ENCODE assay signal across 15 mouse cellular contexts in the genomic region with DNA sequence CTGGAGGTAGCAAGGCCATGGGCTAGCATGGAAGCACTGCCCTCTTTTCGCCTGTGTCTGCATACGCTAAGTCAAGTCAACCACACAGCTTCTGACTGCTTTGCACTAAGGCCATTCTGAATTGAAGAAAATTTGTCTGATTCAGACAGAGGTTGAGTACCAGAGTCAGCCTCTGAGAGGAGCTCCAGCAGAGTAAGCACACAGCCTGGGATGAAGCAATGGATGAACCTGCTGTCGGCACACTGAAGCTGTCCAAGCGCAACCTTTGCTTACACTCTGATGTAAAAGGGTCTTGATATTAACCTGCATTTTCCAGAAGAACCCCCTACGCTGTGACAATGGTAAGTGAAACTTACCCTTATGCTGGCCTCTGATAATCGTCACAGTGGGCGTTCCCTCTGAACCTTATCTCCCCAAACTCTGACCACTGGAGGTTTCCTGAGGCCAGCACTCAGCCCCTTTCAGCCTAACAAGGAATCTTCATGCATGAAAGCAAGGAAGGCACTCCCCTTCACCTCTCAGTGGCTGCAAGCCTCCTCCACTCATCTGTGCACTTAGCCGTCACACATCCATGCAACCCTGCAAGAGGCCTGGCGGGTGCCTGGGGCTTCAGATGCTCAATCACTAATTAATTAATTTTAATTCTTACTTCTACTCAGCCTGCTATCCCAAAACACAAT. TPM values are rescaled to one million over a fixed set of nuclear protein-coding genes. Genes with fewer than 3 reads are reported as not detected.
DNase-seq lines count a peak whose midpoint lies in the region; ATAC-seq and TF ChIP-seq lines count a peak whose summit lies in the region.
"Had no signal": no experiment of that assay in that cellular context is flagged by ENCODE, and none has a peak within 500 bp of the region (broad histone marks: within the 10 kb centered on the region; RNA-seq: fewer than 3 reads in every experiment).

No protein-coding gene starts in this region.

- ATAC-seq in heart, embryonic 14.5 days (ENCODE audit: insufficient number of reproducible peaks, insufficient read depth, low FRiP score, low read depth), result no peak; the same call in 1 of the 2 replicates
- ATAC-seq in midbrain, embryonic 13.5 days, result peak; percentile 60; the same call in 1 of the 2 replicates
- ATAC-seq in midbrain, embryonic 11.5 days (ENCODE audit: low FRiP score), result no peak
- peak; percentile 60; the same call in 1 of the 2 replicates for ATAC-seq in hindbrain, embryonic 16.5 days
- ATAC-seq in neural tube, embryonic 15.5 days (ENCODE audit: low FRiP score), result peak; percentile 14; the same call in 1 of the 2 replicates

- 46% methylated on average over 9 of the region's 9 CpGs for WGBS in heart, embryonic 14.5 days
- 67% methylated on average over 9 of the region's 9 CpGs for WGBS in heart, adult 2 months
- WGBS in midbrain, embryonic 13.5 days, result 72% methylated on average over 9 of the region's 9 CpGs
- WGBS in midbrain, embryonic 11.5 days, result 70% methylated on average over 9 of the region's 9 CpGs
- WGBS in hindbrain, embryonic 16.5 days, result 72% methylated on average over 9 of the region's 9 CpGs
- WGBS in neural tube, embryonic 15.5 days, result 78% methylated on average over 9 of the region's 9 CpGs

- no peaks in the 10 kb centered on the region for H3K36me3 ChIP-seq in heart, embryonic 14.5 days (ENCODE audit: control insufficient read depth, insufficient read depth, low read length)
- no peaks in the 10 kb centered on the region for H3K36me3 ChIP-seq in heart, adult 2 months (ENCODE audit: control insufficient read depth, insufficient read depth, low read length)
- no peaks in the 10 kb centered on the region for H3K36me3 ChIP-seq in midbrain, embryonic 13.5 days
- H3K36me3 ChIP-seq in midbrain, embryonic 11.5 days (ENCODE audit: control insufficient read depth, insufficient read depth, low read length), result no peaks in the 10 kb centered on the region
- H3K36me3 ChIP-seq in hindbrain, embryonic 16.5 days (ENCODE audit: control insufficient read depth, insufficient read depth, low read length), result no peaks in the 10 kb centered on the region
- H3K36me3 ChIP-seq in neural tube, embryonic 15.5 days, result no peaks in the 10 kb centered on the region
- H3K36me3 ChIP-seq: embryonic facial prominence, embryonic 12.5 days had no signal

- no peak overlapping the region for H3K4me3 ChIP-seq in heart, embryonic 14.5 days (ENCODE audit: control insufficient read depth in 1 of 2, insufficient read depth in 1 of 2, low read depth in 1 of 2, low read length in 2 of 2)
- H3K4me3 ChIP-seq in heart, adult 2 months, result no peak overlapping the region
- no peak overlapping the region for H3K4me3 ChIP-seq in midbrain, embryonic 13.5 days (replicated peaks)
- H3K4me3 ChIP-seq in midbrain, embryonic 11.5 days (ENCODE audit: low read depth, low read length), result no peak overlapping the region
- H3K4me3 ChIP-seq in hindbrain, embryonic 16.5 days (ENCODE audit: low read length), result no peak overlapping the region
- H3K4me3 ChIP-seq in neural tube, embryonic 15.5 days (replicated peaks), result no peak overlapping the region
- H3K4me3 ChIP-seq: embryonic facial prominence, embryonic 12.5 days had no signal

- H3K9ac ChIP-seq in heart, embryonic 14.5 days (ENCODE audit: low read length), result no peak overlapping the region
- no peak overlapping the region for H3K9ac ChIP-seq in heart, adult 2 months (ENCODE audit: low read depth, low read length)
- H3K9ac ChIP-seq in midbrain, embryonic 13.5 days (replicated peaks), result no peak overlapping the region
- H3K9ac ChIP-seq in midbrain, embryonic 11.5 days (ENCODE audit: low read length), result no peak overlapping the region
- H3K9ac ChIP-seq in hindbrain, embryonic 16.5 days (ENCODE audit: low read depth, low read length), result no peak overlapping the region
- no peak overlapping the region for H3K9ac ChIP-seq in neural tube, embryonic 15.5 days (replicated peaks)
- H3K9ac ChIP-seq: embryonic facial prominence, embryonic 12.5 days had no signal

- TF ChIP-seq EP300 in heart, adult 2 months (IDR thresholded peaks at IDR 0.05; ENCODE audit: insufficient read depth, low read depth, low read length), result no peak

- DNase-seq in heart, adult 2 months, result no peak
- DNase-seq in midbrain, embryonic 11.5 days (ENCODE audit: low spot score, missing footprints), result no peak
- no peak for DNase-seq in right cerebral cortex, postnatal 4 days
- no peak for DNase-seq in cerebellum, adult 8-10 months
- DNase-seq: cerebellum, adult 11-12 months; lung, postnatal 10 days had no signal

- H3K27ac ChIP-seq in heart, embryonic 14.5 days (replicated peaks in 1 of 2; ENCODE audit: control insufficient read depth in 1 of 2, insufficient read depth in 1 of 2, low read depth in 2 of 2, low read length in 2 of 2), result no peak overlapping the region
- no peak overlapping the region for H3K27ac ChIP-seq in heart, adult 2 months
- no peak overlapping the region for H3K27ac ChIP-seq in midbrain, embryonic 13.5 days
- no peak overlapping the region for H3K27ac ChIP-seq in midbrain, embryonic 11.5 days (ENCODE audit: low read depth, low read length)
- H3K27ac ChIP-seq in hindbrain, embryonic 16.5 days (ENCODE audit: low read depth, low read length), result no peak overlapping the region
- no peak overlapping the region for H3K27ac ChIP-seq in neural tube, embryonic 15.5 days (replicated peaks)
- H3K27ac ChIP-seq: embryonic facial prominence, embryonic 12.5 days had no signal

- peak overlapping the region; percentile 9; the same call in 1 of the 2 replicates for H3K4me2 ChIP-seq in heart, embryonic 14.5 days (ENCODE audit: low read length)
- H3K4me2 ChIP-seq in midbrain, embryonic 13.5 days (replicated peaks), result no peak overlapping the region
- H3K4me2 ChIP-seq in midbrain, embryonic 11.5 days, result no peak overlapping the region
- H3K4me2 ChIP-seq in hindbrain, embryonic 16.5 days (ENCODE audit: low read length), result no peak overlapping the region
- H3K4me2 ChIP-seq in neural tube, embryonic 15.5 days, result no peak overlapping the region
- H3K4me2 ChIP-seq: embryonic facial prominence, embryonic 12.5 days had no signal

- no peak for TF ChIP-seq CTCF in heart, adult 2 months (IDR thresholded peaks at IDR 0.05)

- H3K79me2 ChIP-seq in heart, adult 2 months (replicated peaks; ENCODE audit: control insufficient read depth, insufficient read depth, low read length), result no peaks in the 10 kb centered on the region

- peaks cover 0 to 2% of the 10 kb centered on the region in 2 experiments; a peak in 2 of 4 replicates for H3K4me1 ChIP-seq in heart, embryonic 14.5 days (ENCODE audit: control insufficient read depth in 2 of 2, insufficient read depth in 2 of 2, low read length in 2 of 2)
- no peaks in the 10 kb centered on the region for H3K4me1 ChIP-seq in heart, adult 2 months (ENCODE audit: control insufficient read depth, insufficient read depth, low read length)
- H3K4me1 ChIP-seq in midbrain, embryonic 13.5 days (replicated peaks), result no peaks in the 10 kb centered on the region
- no peaks in the 10 kb centered on the region for H3K4me1 ChIP-seq in midbrain, embryonic 11.5 days (ENCODE audit: control insufficient read depth, insufficient read depth, low read length)
- no peaks in the 10 kb centered on the region for H3K4me1 ChIP-seq in hindbrain, embryonic 16.5 days (ENCODE audit: control insufficient read depth, insufficient read depth, low read depth, low read length)
- H3K4me1 ChIP-seq in neural tube, embryonic 15.5 days, result no peaks in the 10 kb centered on the region
- H3K4me1 ChIP-seq: embryonic facial prominence, embryonic 12.5 days had no signal

- intact Hi-C loops in heart, adult 2 months (cut with DNase I), result no loop called here

- no peaks in the 10 kb centered on the region for H3K27me3 ChIP-seq in heart, embryonic 14.5 days (ENCODE audit: control insufficient read depth, insufficient read depth, low read length)
- no peaks in the 10 kb centered on the region for H3K27me3 ChIP-seq in heart, adult 2 months (ENCODE audit: control insufficient read depth, insufficient read depth, low read length)
- no peaks in the 10 kb centered on the region for H3K27me3 ChIP-seq in midbrain, embryonic 13.5 days
- no peaks in the 10 kb centered on the region for H3K27me3 ChIP-seq in midbrain, embryonic 11.5 days (ENCODE audit: control insufficient read depth, insufficient read depth, low read length)
- no peaks in the 10 kb centered on the region for H3K27me3 ChIP-seq in hindbrain, embryonic 16.5 days (replicated peaks; ENCODE audit: control insufficient read depth, insufficient read depth, low read length)
- H3K27me3 ChIP-seq in neural tube, embryonic 15.5 days (replicated peaks), result no peaks in the 10 kb centered on the region
- H3K27me3 ChIP-seq: embryonic facial prominence, embryonic 12.5 days had no signal

- TF ChIP-seq POLR2A in heart, adult 2 months (IDR thresholded peaks at IDR 0.05; ENCODE audit: insufficient read depth, low read depth, low read length), result no peak

- no peaks in the 10 kb centered on the region for H3K9me3 ChIP-seq in heart, embryonic 14.5 days (ENCODE audit: control insufficient read depth, low read length)
- no peaks in the 10 kb centered on the region for H3K9me3 ChIP-seq in midbrain, embryonic 13.5 days
- H3K9me3 ChIP-seq in midbrain, embryonic 11.5 days (ENCODE audit: control insufficient read depth, low read length), result no peaks in the 10 kb centered on the region
- H3K9me3 ChIP-seq in hindbrain, embryonic 16.5 days (ENCODE audit: control insufficient read depth, low read length), result no peaks in the 10 kb centered on the region
- no peaks in the 10 kb centered on the region for H3K9me3 ChIP-seq in neural tube, embryonic 15.5 days (replicated peaks)
- H3K9me3 ChIP-seq: embryonic facial prominence, embryonic 12.5 days had no signal

RNA-seq across cellular contexts. Expression of a gene that starts 45.3 kb away (rescaled TPM):
- 0.16 and 0.19 TPM in 2 replicates for polyA plus RNA-seq in heart, embryonic 14.5 days (2014; fragmentation: Nextera tagmentation; extraction: Ambion mirVana)
- total RNA-seq in heart, adult 2 months (2021), result not detected
- not detected in 2 replicates for polyA plus RNA-seq in heart, adult 2 months (2012; rRNA removed)
- not detected in 2 replicates for polyA plus RNA-seq in midbrain, embryonic 13.5 days (2015; fragmentation: Nextera tagmentation; extraction: Ambion mirVana)
- polyA plus RNA-seq in midbrain, embryonic 11.5 days (2014; fragmentation: Nextera tagmentation; extraction: Ambion mirVana), result not detected in 2 replicates
- polyA plus RNA-seq in hindbrain, embryonic 16.5 days (2015; fragmentation: Nextera tagmentation; extraction: Ambion mirVana), result not detected in 2 replicates
- polyA plus RNA-seq in neural tube, embryonic 15.5 days (2015; fragmentation: Nextera tagmentation; extraction: Ambion mirVana), result 0.14 TPM in 1 of 2 replicates, not detected in the other
- total RNA-seq: heart, postnatal 25 days; left cerebral cortex, postnatal 10 days; neutrophil, adult 5-6 weeks had no signal
- polyA plus RNA-seq: embryonic facial prominence, embryonic 12.5 days; small intestine, adult 2 months had no signal

Comparison
In these comparisons a context has a peak if more than half of its experiments do, and no peak if none do; other contexts are left out.
1. ATAC-seq: peak in midbrain, embryonic 13.5 days (single experiment), hindbrain, embryonic 16.5 days (single experiment) and neural tube, embryonic 15.5 days (single experiment); none in heart, embryonic 14.5 days (single experiment) and midbrain, embryonic 11.5 days (single experiment).